Mouse (Mus musculus) testis, postnatal 10 days (tissue): Measurements from ENCODE around the gene Kidins220.
A peak's percentile ranks its signal among the peaks of the same experiment; 100 is the strongest.

ENCODE experiments used
- DNase-seq: peaks from one replicate; pipeline ENCODE4 v3.0.0; 2021; ENCODE audit warnings: low spot score

The Kidins220 gene

GRCm38 (mm10) chr12:24963393-24964022, 11.2 kb upstream of the Kidins220 start:
- no peak for DNase-seq

GRCm38 (mm10) chr12:24965406-24965805, 9.3 kb upstream of the Kidins220 start:
- no peak for DNase-seq

GRCm38 (mm10) chr12:24966046-24966445, 8.7 kb upstream of the Kidins220 start:
- DNase-seq, result no peak

- DNase-seq, result no peak
Observed at GRCm38 (mm10) chr12:24971490-24972200, 3.1 kb upstream of the Kidins220 start.

- DNase-seq, result no peak
Observed at GRCm38 (mm10) chr12:24972371-24973350, 2.1 kb upstream of the Kidins220 start.

- no peak for DNase-seq
Observed at GRCm38 (mm10) chr12:24973586-24973985, 1.1 kb upstream of the Kidins220 start.

GRCm38 (mm10) chr12:24975115-24975733, 499 bp downstream of the Kidins220 start:
- peak; percentile 62 for DNase-seq

GRCm38 (mm10) chr12:24985226-24985625, 10.5 kb downstream of the Kidins220 start:
- no peak for DNase-seq

- DNase-seq, result no peak
Observed at GRCm38 (mm10) chr12:24995350-24995749, 20.6 kb downstream of the Kidins220 start.

GRCm38 (mm10) chr12:25005350-25005749, 30.6 kb downstream of the Kidins220 start:
- no peak for DNase-seq

GRCm38 (mm10) chr12:25009957-25010356, 35.2 kb downstream of the Kidins220 start:
- no peak for DNase-seq

- no peak for DNase-seq
Observed at GRCm38 (mm10) chr12:25010416-25010815, 35.7 kb downstream of the Kidins220 start.

- no peak for DNase-seq
Observed at GRCm38 (mm10) chr12:25011733-25012367, 37.1 kb downstream of the Kidins220 start.

GRCm38 (mm10) chr12:25012555-25013540, 38.1 kb downstream of the Kidins220 start:
- no peak for DNase-seq

- DNase-seq, result no peak
Observed at GRCm38 (mm10) chr12:25014307-25014927, 39.7 kb downstream of the Kidins220 start.

GRCm38 (mm10) chr12:25014938-25015337, 40.2 kb downstream of the Kidins220 start:
- no peak for DNase-seq

GRCm38 (mm10) chr12:25016995-25017394, 42.3 kb downstream of the Kidins220 start:
- no peak for DNase-seq

GRCm38 (mm10) chr12:25021057-25021456, 46.3 kb downstream of the Kidins220 start:
- DNase-seq, result no peak

- DNase-seq, result no peak
Observed at GRCm38 (mm10) chr12:25024862-25025545, 50.3 kb downstream of the Kidins220 start.
